Mouse (Mus musculus) myocyte (in vitro differentiated cells): ENCODE data around the gene Lrrc4c. TPM values are rescaled to one million over a fixed set of nuclear protein-coding genes. Genes with fewer than 3 reads are reported as not detected.

Source experiments
- H3K27me3 ChIP-seq: one replicate; pipeline ENCODE4 v1.6.1; 2011; ENCODE audit not compliant: control insufficient read depth, insufficient read depth, insufficient read length
- H3K36me3 ChIP-seq: one replicate; pipeline ENCODE4 v1.6.1; 2011; ENCODE audit not compliant: control insufficient read depth, insufficient read depth
- H3K4me2 ChIP-seq: one replicate; pipeline ENCODE4 v1.6.1; 2011; ENCODE audit warnings: low read depth, control low read depth
- H3K4me3 ChIP-seq: one replicate; pipeline ENCODE4 v1.5.1; 2011; ENCODE audit warnings: mild to moderate bottlenecking, control low read depth, moderate library complexity
- H3K79me2 ChIP-seq: one replicate; pipeline ENCODE4 v1.6.1; 2011; ENCODE audit not compliant: control insufficient read depth, insufficient read depth
- H3ac ChIP-seq: one replicate; pipeline ENCODE4 v1.6.1; 2011; ENCODE audit not compliant: control insufficient read depth, insufficient read length
- CEBPB ChIP-seq: IDR thresholded peaks from 2 replicates; pipeline ENCODE4 v1.6.1; 2011; ENCODE audit warnings: mild to moderate bottlenecking, moderate library complexity; ENCODE audit not compliant: poor library complexity, insufficient read depth, severe bottlenecking
- E2F4 ChIP-seq: IDR thresholded peaks from one replicate; pipeline ENCODE4 v1.6.1; 2011; ENCODE audit warnings: mild to moderate bottlenecking, control low read depth, moderate library complexity; ENCODE audit not compliant: insufficient read depth
- MAX ChIP-seq: IDR thresholded peaks from one replicate; pipeline ENCODE4 v1.6.1; 2011; ENCODE audit warnings: low read depth, mild to moderate bottlenecking, control low read depth
- MYOD1 ChIP-seq, 3 experiments: IDR thresholded peaks; one replicate each; pipeline ENCODE4 v1.6.1; 2011; ENCODE audit warnings: control low read depth in 2 of 3, low read depth in 2 of 3, mild to moderate bottlenecking in 2 of 3, moderate library complexity in 1 of 3; ENCODE audit not compliant: insufficient read length in 2 of 3, control insufficient read depth in 1 of 3
- MYOG ChIP-seq, 3 experiments: IDR thresholded peaks; one replicate each; pipeline ENCODE4 v1.6.1; 2011; ENCODE audit warnings: control low read depth in 2 of 3, low read depth in 2 of 3, mild to moderate bottlenecking in 2 of 3; ENCODE audit not compliant: insufficient read length in 2 of 3, control insufficient read depth in 1 of 3, insufficient read depth in 1 of 3
- POLR2A ChIP-seq: IDR thresholded peaks from one replicate; pipeline ENCODE4 v1.6.1; 2011; ENCODE audit warnings: low read depth, mild to moderate bottlenecking, control low read depth, moderate library complexity; ENCODE audit not compliant: insufficient read length
- POLR2AphosphoS2 ChIP-seq: IDR thresholded peaks from one replicate; pipeline ENCODE4 v1.6.1; 2011; ENCODE audit warnings: low read depth, control low read depth; ENCODE audit not compliant: insufficient read length
- REST ChIP-seq: IDR thresholded peaks from one replicate; pipeline ENCODE4 v1.6.1; 2011; ENCODE audit warnings: mild to moderate bottlenecking, control low read depth, moderate library complexity; ENCODE audit not compliant: insufficient read depth, insufficient read length
- SRF ChIP-seq: IDR thresholded peaks from one replicate; pipeline ENCODE4 v1.6.1; 2011; ENCODE audit warnings: low read depth; ENCODE audit not compliant: control insufficient read depth, insufficient read length
- TCF12 ChIP-seq: IDR thresholded peaks from one replicate; pipeline ENCODE4 v1.6.1; 2011; ENCODE audit warnings: mild to moderate bottlenecking, control low read depth; ENCODE audit not compliant: poor library complexity, insufficient read depth, severe bottlenecking
- TCF3 ChIP-seq: IDR thresholded peaks from one replicate; pipeline ENCODE4 v1.6.1; 2011; ENCODE audit warnings: low read depth, control low read depth; ENCODE audit not compliant: insufficient read length
- USF1 ChIP-seq: IDR thresholded peaks from one replicate; pipeline ENCODE4 v1.6.1; 2011; ENCODE audit warnings: low read depth, mild to moderate bottlenecking, control low read depth, moderate library complexity
- polyA plus RNA-seq: library from polyadenylated mRNA; unstranded; fragments of >200 nt; fragmentation: generic; extraction: Trizol; gene quantifications from one replicate; pipeline ENCODE4 v1.2.1, GENCODE M21; 2012; ENCODE audit warnings: missing spikeins

Gene Lrrc4c
- polyA plus RNA-seq, 1 experiment, result 1.1 TPM

DNA sequence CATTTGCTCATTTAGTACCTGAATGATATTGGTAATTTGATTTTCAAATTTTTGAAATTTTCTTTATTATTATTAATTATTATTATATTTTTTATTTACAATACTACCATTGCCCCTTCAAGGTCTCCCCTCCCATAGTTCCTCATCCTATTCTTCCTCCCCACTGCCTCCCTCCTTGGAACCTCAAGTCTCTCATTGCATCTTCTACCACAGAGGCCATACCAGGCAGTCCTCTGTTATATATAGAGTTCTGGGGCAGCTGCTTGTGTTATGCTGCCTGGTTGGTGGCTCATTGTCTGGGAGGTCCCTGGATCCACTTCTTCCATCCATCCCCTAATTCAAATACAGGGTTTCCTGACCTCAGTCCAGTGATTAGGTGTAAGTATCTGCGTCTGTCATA, 709.6 kb downstream of the Lrrc4c start:
- no peaks in the 10 kb centered on the region for H3K27me3 ChIP-seq
- no peak overlapping the region for H3ac ChIP-seq
- H3K79me2 ChIP-seq, result no peaks in the 10 kb centered on the region
- no peak overlapping the region for H3K4me3 ChIP-seq
- H3K4me2 ChIP-seq, result no peak overlapping the region
- no peaks in the 10 kb centered on the region for H3K36me3 ChIP-seq
- TF ChIP-seq SRF, result no peak
- no peak for TF ChIP-seq POLR2A
- no peak for TF ChIP-seq REST
- no peak for TF ChIP-seq USF1
- TF ChIP-seq MYOD1 (IDR thresholded peaks at IDR 0.05; ENCODE audit: control insufficient read depth in 1 of 3, insufficient read length in 2 of 3, low read depth in 2 of 3), result no peak
- TF ChIP-seq MYOG (IDR thresholded peaks at IDR 0.05; ENCODE audit: control insufficient read depth in 1 of 3, insufficient read depth in 1 of 3, insufficient read length in 2 of 3, low read depth in 2 of 3), result no peak
- TF ChIP-seq POLR2AphosphoS2, result no peak
- TF ChIP-seq CEBPB, result no peak
- TF ChIP-seq MAX, result no peak
- no peak for TF ChIP-seq TCF12
- no peak for TF ChIP-seq E2F4

DNA sequence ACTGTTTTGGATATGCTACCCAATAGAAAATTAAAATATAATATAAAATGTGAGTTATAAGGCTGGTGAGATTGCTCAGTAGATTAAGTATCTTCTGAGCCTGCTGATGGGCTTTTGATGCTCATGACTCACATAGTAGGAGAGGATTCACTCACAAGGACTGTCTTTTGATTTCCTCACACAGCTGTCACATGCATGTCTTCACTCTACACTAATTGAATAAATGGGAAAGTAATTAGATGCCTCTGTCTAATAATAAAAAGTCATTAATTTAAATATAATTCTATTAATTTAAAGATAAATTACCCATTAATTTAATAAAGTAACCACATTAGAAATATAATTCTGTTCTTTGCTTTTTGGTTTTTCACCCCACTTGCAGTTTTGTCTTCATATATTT, 718.4 kb downstream of the Lrrc4c start:
- Histone ChIP-seq H3K79me2 (no peaks in the 10 kb centered on the region), H3K27me3 (no peaks in the 10 kb centered on the region), H3K4me3 (no peak overlapping the region), H3K36me3 (no peaks in the 10 kb centered on the region), H3ac (no peak overlapping the region), H3K4me2 (no peak overlapping the region)
- TF ChIP-seq MYOG (IDR thresholded peaks at IDR 0.05; ENCODE audit: control insufficient read depth in 1 of 3, insufficient read depth in 1 of 3, insufficient read length in 2 of 3, low read depth in 2 of 3) (no peak), E2F4 (no peak), TCF12 (no peak), MYOD1 (IDR thresholded peaks at IDR 0.05; ENCODE audit: control insufficient read depth in 1 of 3, insufficient read length in 2 of 3, low read depth in 2 of 3) (no peak), REST (no peak), POLR2A (no peak), CEBPB (no peak), USF1 (no peak), MAX (no peak), POLR2AphosphoS2 (no peak), TCF3 (no peak), SRF (no peak)

DNA sequence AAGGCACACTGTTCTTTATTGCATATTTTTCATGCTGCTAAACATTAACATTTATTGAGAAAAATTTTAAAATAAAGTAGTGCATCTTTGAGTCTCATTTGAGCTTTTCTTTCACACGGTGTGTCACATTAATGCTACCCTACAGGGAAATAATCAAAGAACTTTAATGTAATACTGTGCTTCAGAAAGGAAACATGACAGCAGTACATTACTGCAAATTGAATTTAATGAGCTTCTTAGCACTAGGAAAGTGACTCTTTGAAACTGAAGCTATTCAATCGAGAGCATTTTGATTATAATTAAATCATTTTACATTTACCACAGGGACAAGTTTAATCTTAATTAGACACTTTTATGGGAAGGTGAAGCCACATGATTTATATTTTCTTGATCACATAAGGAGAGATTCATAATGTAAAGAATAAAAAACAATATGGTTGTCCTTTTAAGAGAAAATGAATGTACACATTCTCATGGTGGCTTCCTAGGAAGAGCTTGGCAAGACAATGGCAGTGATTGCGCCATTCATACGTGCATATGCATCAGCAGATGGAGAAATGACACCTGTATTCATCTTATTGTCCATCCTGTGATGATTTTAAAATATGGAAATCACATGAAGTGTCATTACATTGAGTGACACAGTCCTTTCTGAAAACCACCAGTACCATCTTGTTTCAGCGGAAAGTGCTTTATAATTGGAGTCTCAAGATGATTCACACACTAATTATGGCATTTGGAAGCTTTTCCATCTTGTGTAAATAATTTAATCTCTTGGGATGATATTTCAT, 719.2 kb downstream of the Lrrc4c start:
- no peak overlapping the region for H3K4me3 ChIP-seq
- no peak for TF ChIP-seq MAX
- TF ChIP-seq E2F4, result no peak
- no peak for TF ChIP-seq USF1
- no peak for TF ChIP-seq TCF3
- no peak for TF ChIP-seq MYOG (IDR thresholded peaks at IDR 0.05; ENCODE audit: control insufficient read depth in 1 of 3, insufficient read depth in 1 of 3, insufficient read length in 2 of 3, low read depth in 2 of 3)
- TF ChIP-seq POLR2A, result no peak
- no peak for TF ChIP-seq SRF
- TF ChIP-seq CEBPB, result no peak
- H3K4me2 ChIP-seq, result no peak overlapping the region
- no peaks in the 10 kb centered on the region for H3K79me2 ChIP-seq
- no peak overlapping the region for H3ac ChIP-seq
- H3K27me3 ChIP-seq, result no peaks in the 10 kb centered on the region
- H3K36me3 ChIP-seq, result no peaks in the 10 kb centered on the region

DNA sequence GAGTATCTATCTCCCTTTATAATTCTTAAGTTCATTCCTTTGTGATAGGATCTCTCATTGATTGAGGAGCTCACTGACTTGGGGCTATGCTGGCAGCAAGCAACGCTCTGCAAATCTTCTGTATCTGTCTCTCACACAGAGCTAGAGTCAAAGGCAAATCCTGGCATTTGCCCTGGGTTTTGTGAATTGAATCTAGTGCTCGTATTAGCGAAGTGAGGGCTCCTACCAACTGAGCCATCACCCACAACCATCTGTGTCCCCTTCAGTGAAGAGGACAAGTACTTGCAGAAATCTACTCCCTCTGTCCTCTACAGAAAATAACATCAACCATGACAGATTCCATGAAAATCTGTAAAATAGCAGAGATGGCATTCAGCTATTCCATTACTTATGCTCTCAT, 726.0 kb downstream of the Lrrc4c start:
- Histone ChIP-seq H3ac (no peak overlapping the region), H3K79me2 (no peaks in the 10 kb centered on the region), H3K4me2 (no peak overlapping the region), H3K36me3 (no peaks in the 10 kb centered on the region), H3K4me3 (no peak overlapping the region), H3K27me3 (no peaks in the 10 kb centered on the region)
- no peak for TF ChIP-seq TCF12
- no peak for TF ChIP-seq POLR2AphosphoS2
- no peak for TF ChIP-seq CEBPB
- no peak for TF ChIP-seq MYOG (IDR thresholded peaks at IDR 0.05; ENCODE audit: control insufficient read depth in 1 of 3, insufficient read depth in 1 of 3, insufficient read length in 2 of 3, low read depth in 2 of 3)
- TF ChIP-seq POLR2A, result no peak
- no peak for TF ChIP-seq TCF3
- TF ChIP-seq USF1, result no peak
- TF ChIP-seq SRF, result no peak
- TF ChIP-seq E2F4, result no peak
- no peak for TF ChIP-seq MYOD1 (IDR thresholded peaks at IDR 0.05; ENCODE audit: control insufficient read depth in 1 of 3, insufficient read length in 2 of 3, low read depth in 2 of 3)
- no peak for TF ChIP-seq MAX

DNA sequence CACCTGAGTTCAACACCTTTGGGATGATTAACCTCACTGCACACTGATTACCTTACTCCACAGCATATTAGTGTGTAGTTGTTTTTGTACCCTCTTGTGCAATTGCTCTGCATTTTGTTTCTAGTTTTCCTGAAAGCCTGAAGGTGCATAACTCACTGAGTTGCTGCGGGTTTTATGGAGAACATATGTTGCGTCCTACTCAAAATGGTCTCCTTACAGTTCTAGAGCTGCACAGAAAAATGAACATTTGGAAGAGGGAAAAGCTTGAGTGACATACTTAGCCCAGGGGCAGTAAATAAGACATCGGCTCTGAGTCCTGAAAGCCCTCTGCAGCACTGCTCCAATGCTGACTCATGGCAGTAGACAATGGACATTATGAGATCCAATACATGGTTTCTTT, 727.7 kb downstream of the Lrrc4c start:
- TF ChIP-seq TCF12, result no peak
- TF ChIP-seq E2F4, result no peak
- no peaks in the 10 kb centered on the region for H3K36me3 ChIP-seq
- H3K4me2 ChIP-seq, result no peak overlapping the region
- no peak overlapping the region for H3K4me3 ChIP-seq
- H3K79me2 ChIP-seq, result no peaks in the 10 kb centered on the region
- no peaks in the 10 kb centered on the region for H3K27me3 ChIP-seq
- no peak overlapping the region for H3ac ChIP-seq
